Mouse (Mus musculus): Measurements from ENCODE around the gene Mon1b. TPM values are rescaled to one million over a fixed set of nuclear protein-coding genes. Genes with fewer than 3 reads are reported as not detected.

The Mon1b gene
- total RNA-seq, 1 experiment: 5.3 TPM

DNA sequence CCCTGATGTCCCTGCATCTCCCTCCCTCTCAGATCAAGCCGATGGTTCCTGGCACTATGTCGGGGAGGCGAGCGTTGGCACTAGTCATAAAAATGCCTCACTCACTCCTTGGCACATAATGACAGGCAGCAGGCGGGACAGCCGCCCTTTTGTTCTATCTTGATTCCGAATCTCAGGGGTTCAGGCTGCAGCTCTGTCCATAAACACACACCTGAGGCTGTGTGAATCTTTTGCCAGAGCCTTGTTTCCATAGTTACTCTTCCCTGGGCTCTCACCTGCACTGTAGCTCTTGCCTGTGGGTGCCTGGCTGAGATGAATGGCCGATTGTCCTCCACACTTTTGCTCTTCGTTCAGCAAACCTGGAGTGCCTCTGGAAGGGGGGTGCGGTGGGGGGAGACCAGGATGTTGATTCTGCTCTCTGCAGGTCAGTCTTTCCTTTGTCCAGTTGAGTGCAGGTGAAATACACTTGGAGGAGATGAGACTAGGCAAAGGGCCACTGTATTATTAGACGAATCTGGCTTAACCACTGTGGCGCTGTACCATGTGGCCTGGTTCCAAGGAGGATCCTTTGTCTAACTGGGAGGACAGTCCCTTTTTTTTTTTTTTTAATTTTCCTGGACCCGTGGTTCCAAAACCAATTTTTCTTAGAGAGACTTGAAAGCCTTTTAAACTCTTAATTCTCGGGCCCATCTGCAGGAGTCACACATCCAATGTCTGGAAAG, 56.4 kb downstream of the Mon1b start:
- Histone ChIP-seq H3K4me3 (ENCODE audit: insufficient read depth in 1 of 2, low read depth in 1 of 2, low read length in 2 of 2, poor library complexity in 1 of 2, severe bottlenecking in 1 of 2) (no peak overlapping the region), H3K4me1 (ENCODE audit: control insufficient read depth in 2 of 2, insufficient read depth in 2 of 2, low read length in 2 of 2, poor library complexity in 1 of 2) (no peaks in the 10 kb centered on the region; a peak in 1 of 4 replicates), H3K27ac (ENCODE audit: insufficient read depth, low read depth, low read length, poor library complexity, severe bottlenecking) (no peak overlapping the region), H3K9me3 (ENCODE audit: control insufficient read depth, insufficient read depth, low read depth, low read length) (no peaks in the 10 kb centered on the region), H3K36me3 (ENCODE audit: control insufficient read depth, insufficient read depth, low read length, poor library complexity, severe bottlenecking) (no peaks in the 10 kb centered on the region), H3K9ac (ENCODE audit: insufficient read depth, low read depth, low read length, poor library complexity, severe bottlenecking) (no peak overlapping the region)
- no peak for DNase-seq (ENCODE audit: low read depth, low spot score)
- no peak for TF ChIP-seq ZC3H11A (IDR thresholded peaks at IDR 0.05; ENCODE audit: borderline replicate concordance, low read depth, low read length)
- TF ChIP-seq MAFK (IDR thresholded peaks at IDR 0.05; ENCODE audit: insufficient read depth, low read depth, low read length): no peak
- TF ChIP-seq ZNF384 (IDR thresholded peaks at IDR 0.05; ENCODE audit: low read depth, low read length): no peak
- TF ChIP-seq CHD2 (IDR thresholded peaks at IDR 0.05; ENCODE audit: low read depth, low read length): no peak
- TF ChIP-seq HCFC1 (IDR thresholded peaks at IDR 0.05; ENCODE audit: borderline replicate concordance, insufficient read depth, low read length): no peak
- in situ Hi-C loops (cut with MboI; ENCODE audit: low sequenced_read_pairs in 2 of 2, unreplicated experiment in 2 of 2): no loop called here

Other genes starting within 250 kb of the Mon1b start
- not detected in 2 replicates for gene Syce1l, start 7.6 kb downstream of the Mon1b start, total RNA-seq (2012; rRNA removed)
- not detected in 2 replicates for gene Adamts18, start 213.2 kb downstream of the Mon1b start, total RNA-seq (2012; rRNA removed)

All from ES-E14 (cell line).